Mouse (Mus musculus) lung, postnatal 14 days (tissue): ENCODE measurements around the gene Syn3.
A peak's percentile ranks its signal among the peaks of the same experiment; 100 is the strongest.

Source experiments
- DNase-seq: peaks from one replicate; pipeline ENCODE4 v3.0.0; 2021

The Syn3 gene

GRCm38 (mm10) chr10:86337239-86337638 is 161.5 kb downstream of the Syn3 start:
- no peak for DNase-seq

GRCm38 (mm10) chr10:86336506-86336905 is 162.2 kb downstream of the Syn3 start:
- no peak for DNase-seq

GRCm38 (mm10) chr10:86334581-86334980 is 164.1 kb downstream of the Syn3 start:
- DNase-seq = no peak

GRCm38 (mm10) chr10:86332942-86333341 is 165.8 kb downstream of the Syn3 start:
- no peak for DNase-seq

- no peak for DNase-seq
These were observed 166.9 kb downstream of the Syn3 start for GRCm38 (mm10) chr10:86331681-86332281.

- DNase-seq = no peak
These were observed 167.6 kb downstream of the Syn3 start for GRCm38 (mm10) chr10:86330993-86331680.

- no peak for DNase-seq
These were observed 169.3 kb downstream of the Syn3 start for GRCm38 (mm10) chr10:86329241-86329882.

- DNase-seq = no peak
These were observed 170.0 kb downstream of the Syn3 start for GRCm38 (mm10) chr10:86328691-86329090.

- no peak for DNase-seq
These were observed 170.6 kb downstream of the Syn3 start for GRCm38 (mm10) chr10:86328143-86328542.

- no peak for DNase-seq
These were observed 173.4 kb downstream of the Syn3 start for GRCm38 (mm10) chr10:86325272-86325671.

- DNase-seq = no peak
These were observed 175.3 kb downstream of the Syn3 start for GRCm38 (mm10) chr10:86323275-86323994.

- no peak for DNase-seq
These were observed 176.7 kb downstream of the Syn3 start for GRCm38 (mm10) chr10:86322006-86322405.

GRCm38 (mm10) chr10:86321194-86321593 is 177.5 kb downstream of the Syn3 start:
- no peak for DNase-seq

GRCm38 (mm10) chr10:86320204-86320603 is 178.5 kb downstream of the Syn3 start:
- no peak for DNase-seq

- no peak for DNase-seq
These were observed 179.2 kb downstream of the Syn3 start for GRCm38 (mm10) chr10:86319526-86319925.

GRCm38 (mm10) chr10:86318552-86319140 is 180.1 kb downstream of the Syn3 start:
- no peak for DNase-seq

- DNase-seq = no peak
These were observed 181.1 kb downstream of the Syn3 start for GRCm38 (mm10) chr10:86317633-86318032.

- DNase-seq = no peak
These were observed 183.2 kb downstream of the Syn3 start for GRCm38 (mm10) chr10:86315513-86315912.

GRCm38 (mm10) chr10:86313448-86313847 is 185.2 kb downstream of the Syn3 start:
- DNase-seq = no peak

- no peak for DNase-seq
These were observed 185.7 kb downstream of the Syn3 start for GRCm38 (mm10) chr10:86312976-86313375.

GRCm38 (mm10) chr10:86310527-86310926 is 188.2 kb downstream of the Syn3 start:
- peak; percentile 74 for DNase-seq

- DNase-seq = no peak
These were observed 191.5 kb downstream of the Syn3 start for GRCm38 (mm10) chr10:86307235-86307634.

GRCm38 (mm10) chr10:86304583-86304982 is 194.1 kb downstream of the Syn3 start:
- DNase-seq = no peak
